28 mouse cellular contexts compared by ENCODE assay signal in genomic region chr6:68680099-68680791, GRCm38 (mm10).
A peak's percentile ranks its signal among the peaks of the same experiment; 100 is the strongest.
DNase-seq lines count a peak whose midpoint lies in the region; ATAC-seq and TF ChIP-seq lines count a peak whose summit lies in the region.
"Had no signal": no experiment of that assay in that cellular context is flagged by ENCODE, and none has a peak within 500 bp of the region (broad histone marks: within the 10 kb centered on the region; RNA-seq: fewer than 3 reads in every experiment).

No protein-coding gene starts in this region.

- intact Hi-C loops in left cerebral cortex, postnatal 36 days (cut with DNase I) = no loop called here

- H3K4me3 ChIP-seq in spleen, adult 2 months (ENCODE audit: extremely low read depth, insufficient read depth, insufficient read length) = no peak overlapping the region
- no peak overlapping the region for H3K4me3 ChIP-seq in bone marrow, adult 2 months (replicated peaks; ENCODE audit: control insufficient read depth, low read depth, low read length)
- H3K4me3 ChIP-seq: embryonic facial prominence, embryonic 12.5 days; embryonic facial prominence, embryonic 15.5 days; gastrocnemius, adult 2 months; heart, embryonic 12.5 days; heart, embryonic 15.5 days; hindbrain, embryonic 10.5 days; hindbrain, embryonic 13.5 days had no signal

- no peak for TF ChIP-seq CTCF in spleen, adult 2 months (IDR thresholded peaks at IDR 0.05; ENCODE audit: extremely low read depth, insufficient read depth, insufficient read length, insufficient replicate concordance)
- no peak for TF ChIP-seq CTCF in bone marrow, adult 2 months (IDR thresholded peaks at IDR 0.05; ENCODE audit: control insufficient read depth, insufficient read depth, low read length)

- H3K27ac ChIP-seq in spleen, adult 2 months (ENCODE audit: insufficient read depth, low read length) = peak overlapping the region; percentile 62; the same call in 1 of the 2 replicates
- peak overlapping the region; percentile 33; the same call in 1 of the 2 replicates for H3K27ac ChIP-seq in bone marrow, adult 2 months (ENCODE audit: control insufficient read depth, insufficient read depth, low read depth, low read length, poor library complexity)
- H3K27ac ChIP-seq: embryonic facial prominence, embryonic 12.5 days; embryonic facial prominence, embryonic 15.5 days; gastrocnemius, adult 2 months; heart, embryonic 15.5 days; hindbrain, embryonic 10.5 days; hindbrain, embryonic 13.5 days had no signal

- ATAC-seq in neutrophil, adult 5-6 weeks (ENCODE audit: extremely low read depth, insufficient number of reproducible peaks, low FRiP score, poor library complexity, severe bottlenecking) = 0 out of 2 replicates have a peak, but pooled peaks have one; percentile 46
- no peak for ATAC-seq in megakaryocyte-erythroid progenitor cell, adult 5-6 weeks (replicated peaks; ENCODE audit: low FRiP score, low TSS enrichment, poor library complexity, severe bottlenecking)
- ATAC-seq: CD4-positive, CD25-positive, alpha-beta regulatory T cell, adult 4 months; forebrain, embryonic 14.5 days; forebrain, postnatal 0 days; hindbrain, embryonic 16.5 days; Patski had no signal

- WGBS in spleen, adult 2 months = 46% methylated on average over 3 of the region's 3 CpGs
- 53% methylated on average over 3 of the region's 3 CpGs for WGBS in bone marrow, adult 2 months

- peak in 1 of 2 experiments; percentile 22 for DNase-seq in spleen, adult 2 months (ENCODE audit: low read depth in 1 of 2, low spot score in 2 of 2)
- DNase-seq in spleen, adult 12 weeks (ENCODE audit: low spot score) = no peak
- DNase-seq in cerebellum, adult 9-11 months = no peak
- no peak for DNase-seq in left cerebral cortex, postnatal 36 days (ENCODE audit: low spot score in 2 of 2)
- DNase-seq: adrenal gland, adult 2 months; adrenal gland, postnatal 14 days; cerebellum, adult 11-12 months; cerebellum, adult 8-10 months; cerebellum, postnatal 14 days; forebrain, postnatal 0 days; gastrocnemius, adult 2 months; gastrocnemius, postnatal 14 days; heart, adult 18-20 months; heart, postnatal 10 days; heart, postnatal 36 days had no signal

- H3K27me3 ChIP-seq in spleen, adult 2 months (ENCODE audit: control insufficient read depth, insufficient read depth, low read length) = no peaks in the 10 kb centered on the region
- H3K27me3 ChIP-seq: embryonic facial prominence, embryonic 12.5 days; embryonic facial prominence, embryonic 15.5 days; heart, embryonic 12.5 days; heart, embryonic 15.5 days; hindbrain, embryonic 13.5 days; Patski had no signal

- no peaks in the 10 kb centered on the region for H3K36me3 ChIP-seq in spleen, adult 2 months (ENCODE audit: control insufficient read depth, insufficient read depth, low read length)
- H3K36me3 ChIP-seq: embryonic facial prominence, embryonic 12.5 days; embryonic facial prominence, embryonic 15.5 days; heart, embryonic 12.5 days; heart, embryonic 15.5 days; hindbrain, embryonic 10.5 days; hindbrain, embryonic 13.5 days had no signal

- no peaks in the 10 kb centered on the region; the same call in 1 of the 2 replicates for H3K4me1 ChIP-seq in spleen, adult 2 months (ENCODE audit: control insufficient read depth, insufficient read depth, insufficient read length)
- no peaks in the 10 kb centered on the region for H3K4me1 ChIP-seq in bone marrow, adult 2 months (ENCODE audit: control insufficient read depth, insufficient read depth, low read length)
- H3K4me1 ChIP-seq: embryonic facial prominence, embryonic 12.5 days; embryonic facial prominence, embryonic 15.5 days; heart, embryonic 12.5 days; heart, embryonic 15.5 days; hindbrain, embryonic 10.5 days; hindbrain, embryonic 13.5 days had no signal

- TF ChIP-seq POLR2A in spleen, adult 2 months (IDR thresholded peaks at IDR 0.05; ENCODE audit: low read depth, low read length) = no peak
- no peak for TF ChIP-seq POLR2A in bone marrow, adult 2 months (IDR thresholded peaks at IDR 0.05; ENCODE audit: borderline replicate concordance, control insufficient read depth, low read depth, low read length)
